Mouse (Mus musculus): Measurements from ENCODE around the gene Dna2.

The Dna2 gene

GRCm38 (mm10) chr10:62980039-62980954 lies 33.5 kb downstream of the Dna2 start, which contains the start of gene Rufy2:
Rufy2 (plus strand) TSS chr10:62980223.
- DNase-seq (ENCODE audit: extremely low read depth, low read depth, low spot score): no peak

- no peak for DNase-seq (ENCODE audit: extremely low read depth, low read depth, low spot score)
These were observed 37.2 kb downstream of the Dna2 start for GRCm38 (mm10) chr10:62984072-62984471.

- DNase-seq (ENCODE audit: extremely low read depth, low read depth, low spot score): no peak
These were observed 37.7 kb downstream of the Dna2 start for GRCm38 (mm10) chr10:62984495-62984894.

GRCm38 (mm10) chr10:62987341-62987740 lies 40.5 kb downstream of the Dna2 start:
- no peak for DNase-seq (ENCODE audit: extremely low read depth, low read depth, low spot score)

- no peak for DNase-seq (ENCODE audit: extremely low read depth, low read depth, low spot score)
These were observed 43.8 kb downstream of the Dna2 start for GRCm38 (mm10) chr10:62990636-62991035.

GRCm38 (mm10) chr10:62993991-62994390 lies 47.2 kb downstream of the Dna2 start:
- no peak for DNase-seq (ENCODE audit: extremely low read depth, low read depth, low spot score)

- DNase-seq (ENCODE audit: extremely low read depth, low read depth, low spot score): no peak
These were observed 53.8 kb downstream of the Dna2 start for GRCm38 (mm10) chr10:63000584-63000983.

GRCm38 (mm10) chr10:63003252-63003651 lies 56.4 kb downstream of the Dna2 start:
- no peak for DNase-seq (ENCODE audit: extremely low read depth, low read depth, low spot score)

- DNase-seq (ENCODE audit: extremely low read depth, low read depth, low spot score): no peak
These were observed 57.7 kb downstream of the Dna2 start for GRCm38 (mm10) chr10:63004556-63004955.

- no peak for DNase-seq (ENCODE audit: extremely low read depth, low read depth, low spot score)
These were observed 61.4 kb downstream of the Dna2 start for GRCm38 (mm10) chr10:63008193-63008592.

GRCm38 (mm10) chr10:63010268-63010667 lies 63.4 kb downstream of the Dna2 start:
- DNase-seq (ENCODE audit: extremely low read depth, low read depth, low spot score): no peak

- DNase-seq (ENCODE audit: extremely low read depth, low read depth, low spot score): no peak
These were observed 64.7 kb downstream of the Dna2 start for GRCm38 (mm10) chr10:63011556-63011955.

- no peak for DNase-seq (ENCODE audit: extremely low read depth, low read depth, low spot score)
These were observed 66.7 kb downstream of the Dna2 start for GRCm38 (mm10) chr10:63013476-63013875.

GRCm38 (mm10) chr10:63014168-63014567 lies 67.3 kb downstream of the Dna2 start:
- no peak for DNase-seq (ENCODE audit: extremely low read depth, low read depth, low spot score)

GRCm38 (mm10) chr10:63019304-63019703 lies 72.5 kb downstream of the Dna2 start:
- DNase-seq (ENCODE audit: extremely low read depth, low read depth, low spot score): no peak

- DNase-seq (ENCODE audit: extremely low read depth, low read depth, low spot score): no peak
These were observed 74.9 kb downstream of the Dna2 start for GRCm38 (mm10) chr10:63021702-63022101.

GRCm38 (mm10) chr10:63022541-63023120 lies 75.8 kb downstream of the Dna2 start:
- DNase-seq (ENCODE audit: extremely low read depth, low read depth, low spot score): no peak

GRCm38 (mm10) chr10:63023121-63023748 lies 76.4 kb downstream of the Dna2 start:
- DNase-seq (ENCODE audit: extremely low read depth, low read depth, low spot score): no peak
